Mouse (Mus musculus) heart, adult 8-10 months (tissue): Measurements from ENCODE around the gene Syce1. TPM values are rescaled to one million over a fixed set of nuclear protein-coding genes. Genes with fewer than 3 reads are reported as not detected.
"Not testable (repeated sequence)": the region's sequence is repeated elsewhere in the genome, so short reads cannot be mapped to it uniquely, and the experiment has no call there.

Source experiments
- DNase-seq: peaks from one replicate; pipeline ENCODE4 v3.0.0; 2022; ENCODE audit warnings: low spot score
- total RNA-seq, 4 experiments: library from RNA; stranded (reverse); gene quantifications; 2 replicates each; pipeline ENCODE4 v1.2.4; 2022

The Syce1 gene
- total RNA-seq, 4 experiments from 2014 or later = 0.28 TPM; not detected in 3

- DNase-seq = no peak
These were observed 21.5 kb downstream of the Syce1 start for GRCm38 (mm10) chr7:140765888-140766739.

- not testable (repeated sequence) for DNase-seq
These were observed 22.3 kb downstream of the Syce1 start for GRCm38 (mm10) chr7:140765391-140765790.

DNA sequence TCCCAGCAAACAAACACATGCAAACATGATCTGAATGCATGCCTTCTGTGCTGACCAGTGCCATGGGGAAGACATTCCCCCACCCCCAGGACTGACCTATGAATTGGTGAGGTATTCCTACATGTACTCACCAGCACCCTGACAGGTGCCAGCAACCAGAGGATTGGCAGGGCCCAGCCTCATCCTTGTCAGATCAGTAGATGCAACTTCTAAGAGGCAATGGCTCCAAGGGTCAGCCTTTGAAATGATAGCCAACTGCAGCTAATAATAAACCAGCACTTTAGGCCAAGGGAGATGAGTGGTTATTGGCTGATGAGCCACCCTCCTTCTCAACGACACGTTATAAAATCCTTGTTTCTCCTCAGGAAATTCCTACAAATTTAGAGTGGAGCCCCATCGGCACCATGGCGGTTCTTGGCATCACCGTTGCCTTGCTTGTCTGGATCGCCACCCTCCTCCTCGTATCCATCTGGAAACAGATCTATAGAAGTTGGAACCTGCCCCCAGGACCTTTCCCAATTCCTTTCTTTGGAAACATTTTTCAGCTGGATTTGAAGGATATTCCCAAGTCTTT is 24.1 kb downstream of the Syce1 start, which contains the start of gene Cyp2e1:
Cyp2e1 (plus strand) TSS at position 293 of the 574 bp plus-strand sequence.
- DNase-seq = no peak

DNA sequence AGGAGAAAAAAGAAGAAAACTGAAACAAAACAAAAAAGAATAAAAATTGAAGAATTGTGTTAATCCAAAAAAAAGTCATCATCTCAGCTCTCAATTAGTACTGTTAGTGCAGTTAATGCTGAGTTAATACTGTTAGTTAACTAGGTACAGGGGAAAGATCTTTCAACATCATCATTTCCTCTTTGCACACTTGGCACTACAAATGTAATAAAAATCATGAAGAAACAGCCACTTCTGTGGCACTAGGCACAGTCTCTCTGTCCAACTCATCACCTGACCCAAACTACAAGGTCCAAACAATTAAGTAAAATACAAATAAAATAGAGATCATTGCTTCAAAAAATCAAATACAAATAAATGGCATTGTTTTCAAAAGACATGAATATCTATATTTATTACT is 27.0 kb downstream of the Syce1 start:
- DNase-seq = no peak

GRCm38 (mm10) chr7:140756151-140756854 is 31.3 kb downstream of the Syce1 start:
- DNase-seq = no peak

GRCm38 (mm10) chr7:140754556-140754955 is 33.1 kb downstream of the Syce1 start:
- no peak for DNase-seq

GRCm38 (mm10) chr7:140748827-140749160 is 38.9 kb downstream of the Syce1 start:
- no peak for DNase-seq

GRCm38 (mm10) chr7:140748116-140748826 is 39.4 kb downstream of the Syce1 start:
- no peak for DNase-seq

DNA sequence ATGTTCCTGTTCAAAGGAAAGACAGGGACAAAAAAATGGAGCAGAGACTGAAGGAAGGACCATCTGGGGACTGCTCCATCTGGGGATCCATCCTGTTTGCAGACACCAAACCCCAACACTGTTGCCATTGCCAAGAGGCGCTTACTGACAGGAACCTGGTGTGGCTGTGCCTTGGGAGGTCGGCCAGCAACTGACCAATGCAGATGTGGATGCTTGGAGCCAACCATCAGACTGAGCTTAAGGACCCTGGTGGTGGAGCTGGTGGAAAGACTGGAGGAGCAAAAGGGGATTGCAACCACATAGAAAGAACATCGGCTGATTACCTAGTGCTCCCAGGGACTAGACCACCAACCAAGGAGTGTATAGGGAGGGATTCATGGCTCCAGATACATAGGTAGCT is 40.2 kb downstream of the Syce1 start:
- no peak for DNase-seq

DNA sequence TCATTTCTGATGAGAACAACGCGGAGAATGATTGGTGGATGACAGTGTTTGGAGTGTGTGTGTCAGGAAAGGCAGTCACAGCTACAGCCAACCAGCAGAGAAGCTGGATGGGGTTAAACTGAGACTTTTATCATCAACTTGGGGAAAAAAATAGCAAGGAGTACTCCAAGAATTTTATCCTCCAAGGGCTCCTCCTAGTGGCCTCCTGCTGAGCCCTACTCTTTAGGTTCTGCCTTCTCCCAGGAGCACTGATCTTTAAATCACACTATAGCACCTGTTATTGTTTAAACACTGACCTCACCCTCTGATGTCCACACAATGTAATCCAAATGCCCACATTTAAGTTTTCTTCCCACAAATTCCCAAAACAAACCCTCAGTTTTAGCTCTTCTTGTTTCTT is 54.5 kb downstream of the Syce1 start:
- no peak for DNase-seq

Other genes with a start within 250 kb of the Syce1 start
- not detected for gene Olfr538, start 220.0 kb downstream of the Syce1 start, total RNA-seq
- gene Olfr46, start 186.6 kb downstream of the Syce1 start, total RNA-seq = not detected
- not detected for gene Olfr61, start 158.9 kb downstream of the Syce1 start, total RNA-seq
- gene Olfr53, start 141.4 kb downstream of the Syce1 start, total RNA-seq = not detected
- gene Olfr539, start 127.9 kb downstream of the Syce1 start, total RNA-seq = not detected
- gene Olfr45, start 105.9 kb downstream of the Syce1 start, total RNA-seq = not detected
- not detected for gene Olfr541, start 90.6 kb downstream of the Syce1 start, total RNA-seq
- gene Cyp2e1, start 24.1 kb downstream of the Syce1 start, total RNA-seq = 1 to 10 TPM; 3.0 to 9.8 (median 4.0) TPM
- under 1 TPM; 0.06 to 0.53 (median 0.30) TPM for gene Zfp941, start 34.3 kb upstream of the Syce1 start, total RNA-seq
- 1 to 10 TPM in 2 of 4 experiments, under 1 TPM in 2; 0.79 to 3.2 (median 1.4) TPM for gene Urah, start 47.2 kb upstream of the Syce1 start, total RNA-seq
- gene Scgb1c1, start 57.7 kb upstream of the Syce1 start, total RNA-seq = 10 to 100 TPM; 26.3 to 49.2 (median 37.1) TPM
- gene Odf3, start 60.0 kb upstream of the Syce1 start, total RNA-seq = not detected
- gene Gm45785, start 68.5 kb upstream of the Syce1 start, total RNA-seq = not detected
- gene Ric8a, start 69.1 kb upstream of the Syce1 start, total RNA-seq = 10 to 100 TPM; 22.3 to 24.4 (median 23.3) TPM
- 10 to 100 TPM in 1 of 4 experiments, 1 to 10 TPM in 3; 7.9 to 11.8 (median 8.8) TPM for gene Bet1l, start 69.7 kb upstream of the Syce1 start, total RNA-seq
- gene Psmd13, start 94.1 kb upstream of the Syce1 start, total RNA-seq = 10 to 100 TPM; 80.4 to 85.4 (median 84.0) TPM
- gene Sirt3, start 94.5 kb upstream of the Syce1 start, total RNA-seq = 10 to 100 TPM; 67.8 to 72.6 (median 69.6) TPM
- 1,000 to 10,000 TPM; 2,926 to 3,503 (median 3,138) TPM for gene Cox8b, start 112.6 kb upstream of the Syce1 start, total RNA-seq
- not detected for gene Nlrp6, start 133.1 kb upstream of the Syce1 start, total RNA-seq
- gene Pgghg, start 153.5 kb upstream of the Syce1 start, total RNA-seq = 1 to 10 TPM; 3.8 to 5.3 (median 4.3) TPM
- gene Ifitm5, start 162.4 kb upstream of the Syce1 start, total RNA-seq = under 1 TPM in 3 of 4 experiments, not detected in 1; 0.35 to 0.72 (median 0.37) TPM
- not detected for gene Gm45717, start 168.1 kb upstream of the Syce1 start, total RNA-seq
- gene Ifitm2, start 168.1 kb upstream of the Syce1 start, total RNA-seq = 100 to 1,000 TPM in 1 of 4 experiments, 10 to 100 TPM in 3; 86.2 to 101 (median 90.3) TPM
- gene Ifitm1, start 179.4 kb upstream of the Syce1 start, total RNA-seq = 1 to 10 TPM; 1.6 to 6.3 (median 5.0) TPM
- 100 to 1,000 TPM in 1 of 4 experiments, 10 to 100 TPM in 3; 83.5 to 104 (median 88.4) TPM for gene Ifitm3, start 222.9 kb upstream of the Syce1 start, total RNA-seq
- 1 to 10 TPM in 1 of 4 experiments, not detected in 3; 4.9 TPM for gene Ifitm6, start 230.1 kb upstream of the Syce1 start, total RNA-seq
- not detected for gene Gm17387, start 241.3 kb upstream of the Syce1 start, total RNA-seq